Mouse (Mus musculus) hindbrain, embryonic 11.5 days (tissue): ENCODE measurements around the gene Lmtk2. TPM values are rescaled to one million over a fixed set of nuclear protein-coding genes. Genes with fewer than 3 reads are reported as not detected.

Source experiments
- ATAC-seq: fragments of 200-750 bp; cut with Nextera tagmentation; 2 replicates; pipeline ENCODE4 v1.8.0; 2017; ENCODE audit warnings: mild to moderate bottlenecking, moderate TSS enrichment, moderate library complexity; ENCODE audit not compliant: low FRiP score
- DNase-seq: peaks from one replicate; pipeline ENCODE4 v3.0.0-alpha.2; 2015; ENCODE audit warnings: low spot score
- H3K27ac ChIP-seq: fragments of 300-500 bp; sonication (generic); 2 replicates; pipeline ENCODE4 v1.5.1; 2014; ENCODE audit warnings: mild to moderate bottlenecking, low read depth, low read length
- H3K27me3 ChIP-seq: fragments of 300-500 bp; sonication (generic); 2 replicates; pipeline ENCODE4 v1.6.1; 2014; ENCODE audit warnings: mild to moderate bottlenecking, low read length, moderate library complexity, mixed read lengths; ENCODE audit not compliant: control insufficient read depth, insufficient read depth
- H3K36me3 ChIP-seq: fragments of 300-500 bp; sonication (generic); 2 replicates; pipeline ENCODE4 v1.6.1; 2014; ENCODE audit warnings: mild to moderate bottlenecking, low read length, moderate library complexity, mixed read lengths; ENCODE audit not compliant: control insufficient read depth, insufficient read depth
- H3K4me1 ChIP-seq: fragments of 300-500 bp; sonication (generic); replicated peaks from 2 replicates; pipeline ENCODE4 v1.6.1; 2014; ENCODE audit warnings: low read length, mixed read lengths; ENCODE audit not compliant: control insufficient read depth, insufficient read depth
- H3K4me2 ChIP-seq: fragments of 300-500 bp; sonication (generic); replicated peaks from 2 replicates; pipeline ENCODE4 v1.6.1; 2014; ENCODE audit warnings: mild to moderate bottlenecking, low read depth, low read length
- H3K4me3 ChIP-seq: fragments of 300-500 bp; sonication (generic); 2 replicates; pipeline ENCODE4 v1.5.1; 2014; ENCODE audit warnings: low read depth, low read length
- H3K9ac ChIP-seq: fragments of 300-500 bp; sonication (generic); 2 replicates; pipeline ENCODE4 v1.6.1; 2014; ENCODE audit warnings: low read depth, low read length
- H3K9me3 ChIP-seq: fragments of 300-500 bp; sonication (generic); 2 replicates; pipeline ENCODE4 v1.6.1; 2016; ENCODE audit warnings: low read length; ENCODE audit not compliant: control insufficient read depth
- WGBS: fragments of 180-500 bp; shearing (Covaris S2); extraction: QIAGEN DNeasy Blood & Tissue Kit; methylation state at CpG from one replicate; pipeline ENCODE4 v1.1.7; 2014; 5-methylcytosine and 5-hydroxymethylcytosine counted together
- polyA plus RNA-seq: library from polyadenylated mRNA; unstranded; fragments of >200 nt; fragmentation: Nextera tagmentation; extraction: Ambion mirVana; gene quantifications from 2 replicates; pipeline ENCODE4 v1.2.1, GENCODE M21; 2014

Lmtk2 gene
- polyA plus RNA-seq, 1 experiment from 2014 or later: 5.6 TPM

- Histone ChIP-seq H3K4me3 (no peak overlapping the region), H3K9ac (no peak overlapping the region), H3K4me2 (no peak overlapping the region), H3K27me3 (no peaks in the 10 kb centered on the region), H3K4me1 (0 out of 2 replicates have a peak, but pooled peaks cover 4% of the 10 kb centered on the region), H3K27ac (no peak overlapping the region), H3K9me3 (no peaks in the 10 kb centered on the region), H3K36me3 (no peaks in the 10 kb centered on the region)
- ATAC-seq: no peak
- DNase-seq: no peak
- 84% methylated on average over 5 of the region's 5 CpGs for WGBS
Observed at GRCm38 (mm10) chr5:144114970-144115627, 14.9 kb downstream of the Lmtk2 start.

DNA sequence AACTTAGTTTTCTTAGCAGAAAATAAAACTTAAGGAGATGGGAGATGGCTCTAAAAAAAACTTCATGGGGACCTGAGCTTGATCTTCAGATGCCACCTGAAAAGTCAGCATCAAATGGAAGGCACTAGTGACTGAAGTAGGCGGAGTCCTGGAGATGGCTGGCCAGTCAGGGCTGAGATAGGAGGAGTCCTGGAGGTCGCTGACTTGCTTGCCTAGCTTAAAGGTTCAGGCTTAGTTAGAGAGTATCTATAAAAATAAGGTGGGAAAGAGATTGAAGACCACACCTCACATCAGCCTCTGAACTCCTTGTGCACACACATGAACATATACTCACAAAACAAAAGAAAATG, 15.4 kb downstream of the Lmtk2 start:
- Histone ChIP-seq H3K9ac (no peak overlapping the region), H3K27ac (no peak overlapping the region), H3K4me2 (no peak overlapping the region), H3K36me3 (no peaks in the 10 kb centered on the region), H3K9me3 (no peaks in the 10 kb centered on the region), H3K4me1 (0 out of 2 replicates have a peak, but pooled peaks cover 4% of the 10 kb centered on the region), H3K4me3 (no peak overlapping the region), H3K27me3 (no peaks in the 10 kb centered on the region)
- 63% methylated on average over 2 of the region's 2 CpGs for WGBS
- DNase-seq (no peak), ATAC-seq (no peak)

DNA sequence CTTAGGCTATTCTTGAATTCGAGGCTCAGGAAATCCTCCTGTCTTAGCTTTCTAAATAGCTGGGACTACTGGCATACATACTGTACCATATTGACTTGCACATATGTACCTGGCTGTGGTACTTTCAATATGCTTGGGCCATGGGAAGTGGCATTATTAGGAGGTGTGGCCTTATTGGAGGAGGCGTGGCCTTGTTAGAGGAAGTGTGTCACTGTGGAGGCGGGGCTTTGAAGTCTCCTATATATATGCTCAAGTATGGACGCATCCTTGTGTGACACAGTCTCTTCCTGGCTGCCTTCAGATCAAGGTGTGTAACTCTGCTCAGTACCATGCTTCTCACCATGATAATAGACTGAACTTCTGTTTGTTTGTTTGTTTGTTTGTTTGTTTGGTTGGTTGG, 18.0 kb downstream of the Lmtk2 start:
- no peak overlapping the region for H3K4me2 ChIP-seq
- ATAC-seq: no peak
- no peak overlapping the region for H3K9ac ChIP-seq
- DNase-seq: no peak
- no peaks in the 10 kb centered on the region for H3K27me3 ChIP-seq
- no peaks in the 10 kb centered on the region for H3K4me1 ChIP-seq
- H3K36me3 ChIP-seq: no peaks in the 10 kb centered on the region
- WGBS: 96% methylated on average over 4 of the region's 4 CpGs
- H3K9me3 ChIP-seq: no peaks in the 10 kb centered on the region
- H3K4me3 ChIP-seq: no peak overlapping the region
- no peak overlapping the region for H3K27ac ChIP-seq

- H3K4me3 ChIP-seq: no peak overlapping the region
- H3K4me2 ChIP-seq: no peak overlapping the region
- ATAC-seq (no peak), DNase-seq (no peak)
- no peaks in the 10 kb centered on the region for H3K36me3 ChIP-seq
- H3K9ac ChIP-seq: no peak overlapping the region
- H3K27me3 ChIP-seq: no peaks in the 10 kb centered on the region
- H3K4me1 ChIP-seq: no peaks in the 10 kb centered on the region
- WGBS: 93% methylated on average over 2 of the region's 2 CpGs
- no peak overlapping the region for H3K27ac ChIP-seq
- no peaks in the 10 kb centered on the region for H3K9me3 ChIP-seq
Observed at GRCm38 (mm10) chr5:144119286-144119685, 19.1 kb downstream of the Lmtk2 start.

- Histone ChIP-seq H3K27ac (no peak overlapping the region), H3K9me3 (no peaks in the 10 kb centered on the region), H3K4me1 (no peaks in the 10 kb centered on the region), H3K9ac (no peak overlapping the region), H3K4me2 (no peak overlapping the region), H3K36me3 (no peaks in the 10 kb centered on the region), H3K4me3 (no peak overlapping the region), H3K27me3 (no peaks in the 10 kb centered on the region)
- ATAC-seq (no peak), DNase-seq (no peak)
Observed at GRCm38 (mm10) chr5:144121489-144121888, 21.3 kb downstream of the Lmtk2 start.

DNA sequence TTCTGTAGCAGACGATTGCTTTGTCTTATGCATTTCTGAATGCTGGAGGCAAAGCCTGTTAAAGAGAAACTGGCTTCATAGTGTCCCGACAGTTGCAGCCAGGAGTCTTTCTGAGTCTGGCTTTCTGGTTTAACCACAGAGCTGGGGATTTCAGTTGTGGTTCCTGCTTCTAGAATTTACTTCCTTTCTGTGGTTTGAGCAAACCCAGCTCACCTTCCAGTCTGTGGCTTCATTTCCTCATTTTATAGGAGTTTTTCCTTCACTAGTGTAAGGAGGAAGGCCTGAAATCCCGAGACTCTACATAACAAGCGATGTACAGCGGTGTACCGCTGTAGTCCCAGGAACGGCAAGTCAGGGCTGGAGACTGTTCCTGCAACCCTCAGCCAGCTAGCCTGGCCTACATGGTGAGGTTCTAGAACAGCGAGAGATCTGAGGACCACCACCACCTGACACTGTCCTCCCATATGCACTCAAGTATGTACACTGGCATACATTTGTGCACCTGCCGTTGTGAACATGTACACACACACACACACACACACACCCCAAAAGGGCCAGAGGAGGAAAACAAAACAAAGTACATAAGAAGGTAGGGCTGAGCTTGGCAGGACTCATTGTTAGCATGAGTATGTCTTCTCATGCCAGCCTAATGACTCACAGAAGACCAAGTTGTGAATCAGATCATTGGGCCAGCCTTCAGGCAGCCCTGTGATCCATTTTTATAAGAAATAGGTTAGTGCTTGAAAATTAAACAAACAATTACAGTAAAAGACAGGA, 25.9 kb downstream of the Lmtk2 start:
- Histone ChIP-seq H3K4me2 (no peak overlapping the region), H3K36me3 (no peaks in the 10 kb centered on the region), H3K27me3 (no peaks in the 10 kb centered on the region), H3K4me1 (no peaks in the 10 kb centered on the region), H3K4me3 (no peak overlapping the region), H3K9ac (no peak overlapping the region), H3K27ac (no peak overlapping the region), H3K9me3 (no peaks in the 10 kb centered on the region)
- DNase-seq (no peak), ATAC-seq (no peak)
- 91% methylated on average over 9 of the region's 9 CpGs for WGBS

- no peak overlapping the region for H3K4me2 ChIP-seq
- no peak overlapping the region for H3K4me3 ChIP-seq
- ATAC-seq: no peak
- H3K4me1 ChIP-seq: no peaks in the 10 kb centered on the region
- no peak overlapping the region for H3K9ac ChIP-seq
- no peaks in the 10 kb centered on the region for H3K27me3 ChIP-seq
- no peaks in the 10 kb centered on the region for H3K9me3 ChIP-seq
- no peak overlapping the region for H3K27ac ChIP-seq
- 93% methylated on average over 5 of the region's 5 CpGs for WGBS
- peaks cover 3% of the 10 kb centered on the region for H3K36me3 ChIP-seq
- DNase-seq: no peak
Observed at GRCm38 (mm10) chr5:144143531-144143930, 43.3 kb downstream of the Lmtk2 start.

DNA sequence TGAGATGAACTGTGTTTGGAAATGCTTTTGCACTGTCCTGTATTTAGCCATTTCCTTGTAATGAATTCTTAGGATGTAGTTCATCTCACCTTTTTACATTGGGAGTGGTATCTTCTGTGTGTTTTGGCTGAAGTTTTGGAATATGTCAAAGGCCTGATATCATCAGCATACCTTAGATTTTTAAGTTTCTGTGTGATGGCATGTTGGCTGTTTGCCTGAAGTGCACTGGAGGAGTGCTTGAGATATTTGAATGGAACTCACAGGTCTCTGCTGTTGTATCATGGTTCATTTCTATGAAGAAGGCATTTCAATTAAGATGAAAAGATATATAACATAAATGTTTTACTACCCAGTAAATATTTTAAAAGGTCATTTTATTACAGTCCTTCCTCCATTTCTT, 46.7 kb downstream of the Lmtk2 start:
- Histone ChIP-seq H3K27me3 (no peaks in the 10 kb centered on the region), H3K36me3 (peaks cover 3% of the 10 kb centered on the region), H3K4me1 (no peaks in the 10 kb centered on the region), H3K4me2 (no peak overlapping the region), H3K9ac (no peak overlapping the region), H3K27ac (no peak overlapping the region), H3K4me3 (no peak overlapping the region), H3K9me3 (no peaks in the 10 kb centered on the region)
- ATAC-seq (no peak), DNase-seq (no peak)

DNA sequence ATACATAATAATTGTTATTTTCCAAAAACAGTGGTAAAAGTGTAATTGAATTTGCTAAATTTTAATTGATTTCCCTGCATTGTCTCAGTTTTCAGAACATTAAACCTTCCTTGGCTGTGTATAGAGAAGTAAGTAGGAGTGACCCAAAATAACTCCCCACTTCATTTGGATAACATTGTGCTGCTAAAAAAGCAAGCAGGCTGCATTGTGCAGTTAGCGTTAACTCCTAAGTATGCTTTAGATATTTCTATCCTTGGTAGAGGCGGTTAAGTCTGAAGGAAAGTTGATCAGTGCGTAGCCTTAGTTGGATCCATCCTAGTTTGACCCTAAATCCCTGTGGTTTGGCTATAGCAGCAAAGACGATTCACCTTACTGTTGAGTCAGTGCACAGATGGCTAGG, 49.3 kb downstream of the Lmtk2 start:
- WGBS: 95% methylated on average over 4 of the region's 4 CpGs
- Histone ChIP-seq H3K36me3 (peaks cover 3% of the 10 kb centered on the region), H3K4me3 (no peak overlapping the region), H3K9me3 (no peaks in the 10 kb centered on the region), H3K9ac (no peak overlapping the region), H3K4me2 (no peak overlapping the region), H3K27ac (no peak overlapping the region), H3K27me3 (no peaks in the 10 kb centered on the region), H3K4me1 (no peaks in the 10 kb centered on the region)
- no peak for ATAC-seq
- DNase-seq: no peak
